Mouse (Mus musculus): ENCODE results near the gene Actl11. TPM values are rescaled to one million over a fixed set of nuclear protein-coding genes. Genes with fewer than 3 reads are reported as not detected.

Actl11 gene
- polyA plus RNA-seq, 1 experiment from 2014 or later = not detected

- no peak overlapping the region for H3K4me3 ChIP-seq
- H3K9me3 ChIP-seq = no peaks in the 10 kb centered on the region
- 60% methylated on average over 9 of the region's 9 CpGs for WGBS
- no peaks in the 10 kb centered on the region for H3K36me3 ChIP-seq
- no peak overlapping the region for H3K9ac ChIP-seq
- ATAC-seq (ENCODE audit: low FRiP score) = no peak
- no peak overlapping the region for H3K4me2 ChIP-seq
- peaks cover 22% of the 10 kb centered on the region for H3K4me1 ChIP-seq (replicated peaks)
- H3K27ac ChIP-seq = no peak overlapping the region
- H3K27me3 ChIP-seq = no peaks in the 10 kb centered on the region
Observed at GRCm38 (mm10) chr9:107926920-107927420, 1.3 kb upstream of the Actl11 start.

- H3K9ac ChIP-seq = no peak overlapping the region
- H3K4me2 ChIP-seq = no peak overlapping the region
- H3K9me3 ChIP-seq = no peaks in the 10 kb centered on the region
- no peak overlapping the region for H3K27ac ChIP-seq
- 77% methylated on average over 5 of the region's 5 CpGs for whole genome bisulfite sequencing
- H3K27me3 ChIP-seq = no peaks in the 10 kb centered on the region
- H3K36me3 ChIP-seq = no peaks in the 10 kb centered on the region
- H3K4me1 ChIP-seq (replicated peaks) = peaks cover 29% of the 10 kb centered on the region
- ATAC-seq (ENCODE audit: low FRiP score) = no peak
- no peak overlapping the region for H3K4me3 ChIP-seq
Observed at GRCm38 (mm10) chr9:107927749-107928148, 520 bp upstream of the Actl11 start.

- no peak for ATAC-seq (ENCODE audit: low FRiP score)
- H3K4me1 ChIP-seq (replicated peaks) = peaks cover 29% of the 10 kb centered on the region
- H3K9ac ChIP-seq = no peak overlapping the region
- 47% methylated on average over 4 of the region's 4 CpGs for WGBS
- peaks cover 24% of the 10 kb centered on the region for H3K27me3 ChIP-seq
- H3K4me2 ChIP-seq = no peak overlapping the region
- no peaks in the 10 kb centered on the region for H3K36me3 ChIP-seq
- H3K9me3 ChIP-seq = no peaks in the 10 kb centered on the region
- no peak overlapping the region for H3K4me3 ChIP-seq
- H3K27ac ChIP-seq = no peak overlapping the region
Observed at GRCm38 (mm10) chr9:107932221-107932620, 4.0 kb downstream of the Actl11 start.

GRCm38 (mm10) chr9:107934146-107934545 is 5.9 kb downstream of the Actl11 start:
- no peak for ATAC-seq (ENCODE audit: low FRiP score)
- 85% methylated on average over 11 of the region's 11 CpGs for WGBS
- no peak overlapping the region for H3K9ac ChIP-seq

GRCm38 (mm10) chr9:107935374-107935773 is 7.1 kb downstream of the Actl11 start, which contains the start of gene Camkv:
Gene Camkv (plus strand): TSS chr9:107935674.
- 13% methylated on average over 3 of the region's 3 CpGs for WGBS
- peak within 1 kb of the TSS; percentile 53 for H3K4me3 ChIP-seq
- no peak for ATAC-seq (ENCODE audit: low FRiP score)
- H3K9me3 ChIP-seq = no peaks in the 10 kb centered on the region
- peak within 1 kb of the TSS; percentile 72 for H3K9ac ChIP-seq
- H3K36me3 ChIP-seq = no peaks in the 10 kb centered on the region
- H3K27ac ChIP-seq = no peak within 1 kb of the TSS
- peaks cover 27% of the 10 kb centered on the region for H3K27me3 ChIP-seq
- H3K4me2 ChIP-seq = peak within 1 kb of the TSS; percentile 91
- peaks cover 29% of the 10 kb centered on the region for H3K4me1 ChIP-seq (replicated peaks)

More at GRCm38 (mm10) chr9:107934146-107934545, 5.9 kb downstream of the Actl11 start:
- Histone ChIP-seq H3K36me3 (no peaks in the 10 kb centered on the region), H3K4me2 (no peak overlapping the region), H3K4me1 (replicated peaks) (peaks cover 29% of the 10 kb centered on the region), H3K27ac (no peak overlapping the region), H3K4me3 (no peak overlapping the region), H3K9me3 (no peaks in the 10 kb centered on the region), H3K27me3 (peaks cover 27% of the 10 kb centered on the region)

- H3K9me3 ChIP-seq = no peaks in the 10 kb centered on the region
- H3K4me3 ChIP-seq = peak overlapping the region; percentile 53
- H3K4me1 ChIP-seq (replicated peaks) = peaks cover 29% of the 10 kb centered on the region
- H3K27me3 ChIP-seq = peaks cover 27% of the 10 kb centered on the region
- ATAC-seq (ENCODE audit: low FRiP score) = peak; percentile 50
- under 1% methylated on average over 40 of the region's 41 CpGs for WGBS
- peak overlapping the region; percentile 72 for H3K9ac ChIP-seq
- H3K36me3 ChIP-seq = no peaks in the 10 kb centered on the region
- H3K4me2 ChIP-seq = peak overlapping the region; percentile 91
- H3K27ac ChIP-seq = no peak overlapping the region
Observed at GRCm38 (mm10) chr9:107935790-107936214, 7.5 kb downstream of the Actl11 start.

- Histone ChIP-seq H3K27me3 (peaks cover 27% of the 10 kb centered on the region), H3K4me3 (peak overlapping the region; percentile 53), H3K4me1 (replicated peaks) (peaks cover 29% of the 10 kb centered on the region), H3K4me2 (peak overlapping the region; percentile 91), H3K27ac (no peak overlapping the region), H3K9me3 (no peaks in the 10 kb centered on the region), H3K9ac (peak overlapping the region; percentile 72), H3K36me3 (no peaks in the 10 kb centered on the region)
- under 1% methylated on average over 29 of the region's 29 CpGs for WGBS
- peak; percentile 62 for ATAC-seq (ENCODE audit: low FRiP score)
Observed at GRCm38 (mm10) chr9:107936215-107936822, 8.1 kb downstream of the Actl11 start.

GRCm38 (mm10) chr9:107936831-107937230 is 8.6 kb downstream of the Actl11 start:
- ATAC-seq (ENCODE audit: low FRiP score) = 0 out of 2 replicates have a peak, but pooled peaks have one; percentile 8
- Histone ChIP-seq H3K4me2 (peak overlapping the region; percentile 91), H3K27ac (no peak overlapping the region), H3K9me3 (no peaks in the 10 kb centered on the region), H3K4me3 (peak overlapping the region; percentile 53), H3K36me3 (no peaks in the 10 kb centered on the region), H3K4me1 (replicated peaks) (peaks cover 27% of the 10 kb centered on the region), H3K9ac (peak overlapping the region; percentile 72), H3K27me3 (peaks cover 27% of the 10 kb centered on the region)
- WGBS = 8% methylated on average over 3 of the region's 3 CpGs

- Histone ChIP-seq H3K4me1 (replicated peaks) (peaks cover 16% of the 10 kb centered on the region), H3K27me3 (no peaks in the 10 kb centered on the region), H3K36me3 (no peaks in the 10 kb centered on the region), H3K4me2 (no peak overlapping the region), H3K27ac (no peak overlapping the region), H3K4me3 (no peak overlapping the region), H3K9me3 (no peaks in the 10 kb centered on the region), H3K9ac (no peak overlapping the region)
- 91% methylated on average over 31 of the region's 31 CpGs for WGBS
- no peak for ATAC-seq (ENCODE audit: low FRiP score)
Observed at GRCm38 (mm10) chr9:107947241-107948194, 19.2 kb downstream of the Actl11 start.

- Histone ChIP-seq H3K36me3 (no peaks in the 10 kb centered on the region), H3K27ac (no peak overlapping the region), H3K4me3 (no peak overlapping the region), H3K27me3 (no peaks in the 10 kb centered on the region), H3K4me1 (replicated peaks) (peaks cover 16% of the 10 kb centered on the region), H3K9me3 (no peaks in the 10 kb centered on the region), H3K9ac (no peak overlapping the region), H3K4me2 (no peak overlapping the region)
- no peak for ATAC-seq (ENCODE audit: low FRiP score)
- WGBS = 86% methylated on average over 13 of the region's 13 CpGs
Observed at GRCm38 (mm10) chr9:107949184-107949921, 21.1 kb downstream of the Actl11 start.

- 93% methylated on average over 10 of the region's 10 CpGs for WGBS
- Histone ChIP-seq H3K27me3 (no peaks in the 10 kb centered on the region), H3K36me3 (no peaks in the 10 kb centered on the region), H3K9ac (peak within 1 kb of the TSS; percentile 76), H3K9me3 (no peaks in the 10 kb centered on the region), H3K27ac (peak within 1 kb of the TSS; percentile 89), H3K4me3 (peak within 1 kb of the TSS; percentile 60), H3K4me1 (replicated peaks) (peaks cover 16% of the 10 kb centered on the region), H3K4me2 (peak within 1 kb of the TSS; percentile 78)
- ATAC-seq (ENCODE audit: low FRiP score) = no peak
Observed at GRCm38 (mm10) chr9:107949922-107950235, 21.6 kb downstream of the Actl11 start, which contains the start of gene Traip. Gene Traip (plus strand): TSS chr9:107950136.
